Mouse (Mus musculus) E14TG2a.4 (cell line): ENCODE measurements around the gene Scn4b.

Source experiments
- CTCF ChIP-seq: conservative IDR thresholded peaks from 2 replicates; pipeline ENCODE4 v1.5.1; 2014; ENCODE audit warnings: low read length
- POU5F1 ChIP-seq: IDR thresholded peaks from 2 replicates; pipeline ENCODE4 v1.6.1; 2014; ENCODE audit warnings: low read length, borderline replicate concordance

GRCm38 (mm10) chr9:45116819-45117218, 21.4 kb upstream of the Scn4b start:
- TF ChIP-seq CTCF: no peak
- no peak for TF ChIP-seq POU5F1
